Mouse (Mus musculus): Measurements from ENCODE around the gene Bcl2. TPM values are rescaled to one million over a fixed set of nuclear protein-coding genes. Genes with fewer than 3 reads are reported as not detected.

Gene Bcl2
- total RNA-seq, 1 experiment from 2014 or later, result 66.0 TPM

DNA sequence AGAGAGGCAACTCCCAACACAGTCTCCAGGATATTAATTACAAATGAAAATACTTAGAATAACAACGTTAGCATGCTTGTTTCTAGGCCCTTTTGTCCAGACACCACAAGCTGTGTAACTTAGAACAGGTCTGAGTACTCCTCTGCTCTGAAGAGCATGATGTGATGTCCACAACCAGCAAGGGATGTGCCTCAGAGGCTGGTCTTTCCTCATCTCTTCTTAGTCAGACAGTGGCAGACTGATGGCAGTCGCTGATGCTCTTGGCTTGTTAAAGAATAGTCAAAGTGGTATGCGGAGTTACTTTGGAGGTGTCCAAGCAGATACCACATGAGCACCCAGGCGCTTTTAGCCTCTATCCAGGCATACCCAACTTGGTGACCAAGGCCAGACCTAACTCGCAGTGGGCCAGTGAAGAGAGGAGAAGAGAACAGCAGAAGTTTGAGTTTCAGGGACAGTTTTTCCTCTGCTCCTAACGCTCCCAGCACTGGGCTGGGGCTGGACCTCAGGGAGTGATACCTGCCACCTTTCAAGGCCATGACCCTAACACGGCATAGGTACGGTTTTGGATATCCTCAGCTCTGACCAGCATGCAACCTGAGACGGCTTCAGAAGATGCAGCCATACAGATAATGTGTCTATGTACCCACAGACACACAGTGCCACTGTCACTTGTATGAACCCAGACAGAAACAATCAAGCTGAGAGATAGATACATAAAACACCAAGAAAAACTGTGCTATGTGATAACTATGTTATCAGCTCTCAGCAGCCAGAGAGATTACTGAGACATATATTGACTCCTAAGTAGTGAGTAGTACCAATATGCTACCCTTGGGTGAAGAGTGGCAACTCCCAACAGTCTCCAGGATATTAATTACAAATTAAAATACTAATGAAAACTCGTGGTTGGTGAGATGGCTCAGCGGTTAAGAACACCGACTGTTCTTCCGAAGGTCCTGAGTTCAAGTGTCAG lies 1.3 kb upstream of the Bcl2 start:
- ATAC-seq (replicated peaks; ENCODE audit: low read depth, poor library complexity, severe bottlenecking), result no peak

DNA sequence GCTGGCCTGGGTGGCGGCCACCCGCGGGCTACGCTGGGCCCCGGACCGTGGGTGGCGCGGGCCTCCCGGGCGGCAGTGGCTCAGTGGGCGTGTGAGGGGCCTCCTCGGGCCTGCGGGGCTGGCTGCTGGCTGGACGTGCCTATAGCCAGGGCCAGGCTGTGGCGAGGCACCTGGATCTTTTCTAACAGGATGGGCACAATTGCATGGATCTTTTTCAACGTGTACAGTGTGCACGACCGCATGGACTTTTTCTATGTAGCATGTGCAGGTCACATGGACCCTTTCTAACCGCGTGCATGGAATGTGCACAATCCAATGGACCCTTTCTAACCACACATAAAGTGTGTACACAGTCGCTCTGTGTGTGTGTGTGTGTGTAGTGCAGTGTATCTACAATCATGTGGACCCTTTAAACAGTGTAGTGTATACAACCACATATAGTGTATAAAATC lies 482 bp upstream of the Bcl2 start:
- peak; percentile 4 for ATAC-seq (replicated peaks; ENCODE audit: low read depth, poor library complexity, severe bottlenecking)

DNA sequence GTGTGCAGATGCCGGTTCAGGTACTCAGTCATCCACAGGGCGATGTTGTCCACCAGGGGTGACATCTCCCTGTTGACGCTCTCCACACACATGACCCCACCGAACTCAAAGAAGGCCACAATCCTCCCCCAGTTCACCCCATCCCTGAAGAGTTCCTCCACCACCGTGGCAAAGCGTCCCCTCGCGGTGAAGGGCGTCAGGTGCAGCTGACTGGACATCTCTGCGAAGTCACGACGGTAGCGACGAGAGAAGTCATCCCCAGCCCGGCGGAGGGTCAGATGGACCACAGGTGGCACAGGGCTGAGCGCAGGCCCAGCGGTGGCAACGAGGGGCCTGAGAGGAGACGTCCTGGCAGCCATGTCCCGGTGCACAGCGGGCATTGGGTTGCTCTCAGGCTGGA lies 1.7 kb downstream of the Bcl2 start:
- ATAC-seq (replicated peaks; ENCODE audit: low read depth, poor library complexity, severe bottlenecking), result peak; percentile 45

DNA sequence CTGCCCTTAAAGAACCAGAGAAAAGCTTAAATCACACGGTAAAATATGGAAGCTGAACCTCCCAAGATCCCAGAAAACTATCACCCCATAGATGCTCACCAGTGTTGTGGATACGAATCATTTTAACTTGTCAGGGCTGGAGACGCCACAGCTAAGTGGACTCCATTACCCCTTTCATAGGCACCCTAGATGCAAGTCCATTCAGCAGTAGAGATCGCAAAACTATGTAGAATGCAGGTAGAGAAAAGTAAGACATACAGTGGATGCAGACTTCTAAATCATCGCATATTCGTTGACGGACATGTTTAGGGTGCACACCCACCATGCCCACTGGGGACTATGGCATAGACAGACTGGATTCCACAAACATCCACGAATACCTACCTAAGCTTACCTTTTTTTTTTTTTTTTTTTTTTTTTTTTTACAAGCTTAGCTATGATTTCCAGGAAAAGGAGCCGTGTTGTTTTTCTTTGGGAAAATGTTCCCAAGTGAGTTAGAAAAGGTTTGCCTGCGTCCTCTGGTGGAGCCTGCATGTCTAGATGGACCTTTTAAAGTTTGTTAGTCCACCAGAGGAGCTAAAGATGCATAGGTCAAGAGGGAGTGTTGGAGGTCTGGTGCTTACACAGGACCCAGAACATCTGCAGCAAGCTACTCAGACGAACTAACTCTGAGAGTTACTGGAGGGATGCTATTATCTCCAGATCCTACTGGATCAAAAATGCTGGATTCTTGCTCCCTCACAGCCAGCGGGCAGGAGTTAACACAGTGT lies 2.5 kb downstream of the Bcl2 start:
- no peak for ATAC-seq (replicated peaks; ENCODE audit: low read depth, poor library complexity, severe bottlenecking)

DNA sequence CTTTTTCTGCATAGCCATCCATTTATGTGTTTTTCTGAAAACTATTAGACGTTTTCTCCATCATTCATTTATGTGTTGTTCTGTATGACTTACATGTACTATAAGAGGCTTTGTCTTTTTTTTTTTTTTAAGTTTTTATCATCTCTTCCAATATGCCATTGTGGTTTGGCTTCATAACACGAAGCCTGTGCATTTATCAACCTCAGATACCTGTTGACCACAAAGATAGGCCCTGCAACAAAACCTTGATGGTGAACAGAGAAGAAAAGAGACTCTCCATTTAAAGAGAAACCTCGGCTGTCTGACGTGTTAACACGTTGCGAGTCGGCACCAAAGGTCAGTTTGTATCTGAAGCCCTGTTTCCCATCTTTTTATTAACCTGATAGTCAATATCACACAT lies 3.9 kb downstream of the Bcl2 start:
- no peak for ATAC-seq (replicated peaks; ENCODE audit: low read depth, poor library complexity, severe bottlenecking)

DNA sequence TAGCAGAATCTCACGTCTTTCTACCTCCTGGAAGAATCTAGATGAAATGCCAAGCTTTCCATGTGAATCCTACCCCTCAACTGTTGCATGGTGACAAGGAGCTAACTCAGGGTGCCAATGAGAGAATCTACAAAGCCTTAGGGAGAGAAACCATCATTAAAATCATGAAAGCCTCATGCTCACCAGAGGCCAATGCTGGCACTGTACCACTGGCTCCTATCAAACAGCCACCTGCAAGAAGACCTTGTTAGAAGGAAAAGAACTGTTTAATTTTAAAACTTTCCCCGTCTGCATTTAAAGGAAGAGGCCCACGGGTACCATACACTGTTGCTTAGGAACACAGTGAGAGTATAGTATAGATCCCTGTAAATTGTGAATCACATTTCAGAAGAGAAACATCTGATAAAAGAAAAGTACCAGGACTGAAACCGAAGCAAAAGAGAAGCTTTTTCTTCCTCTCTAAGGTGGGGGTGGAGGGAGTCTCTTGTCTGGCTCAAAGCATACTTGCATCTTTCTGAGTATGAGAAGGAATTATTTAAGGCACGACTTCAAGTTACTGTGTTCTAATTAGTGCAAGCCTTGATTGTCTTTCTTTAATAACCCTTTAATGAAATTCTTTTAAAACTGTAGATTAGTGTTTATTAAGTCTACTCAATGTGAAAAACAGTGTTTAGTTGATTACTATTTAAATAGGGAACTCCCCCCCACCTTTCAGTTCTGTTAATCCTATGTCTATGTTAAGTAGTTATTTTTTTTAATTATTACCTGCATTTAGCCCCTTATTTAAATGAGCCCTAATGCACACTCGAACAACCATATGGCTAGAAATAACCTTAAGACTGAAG lies 6.8 kb downstream of the Bcl2 start:
- ATAC-seq (replicated peaks; ENCODE audit: low read depth, poor library complexity, severe bottlenecking), result no peak

DNA sequence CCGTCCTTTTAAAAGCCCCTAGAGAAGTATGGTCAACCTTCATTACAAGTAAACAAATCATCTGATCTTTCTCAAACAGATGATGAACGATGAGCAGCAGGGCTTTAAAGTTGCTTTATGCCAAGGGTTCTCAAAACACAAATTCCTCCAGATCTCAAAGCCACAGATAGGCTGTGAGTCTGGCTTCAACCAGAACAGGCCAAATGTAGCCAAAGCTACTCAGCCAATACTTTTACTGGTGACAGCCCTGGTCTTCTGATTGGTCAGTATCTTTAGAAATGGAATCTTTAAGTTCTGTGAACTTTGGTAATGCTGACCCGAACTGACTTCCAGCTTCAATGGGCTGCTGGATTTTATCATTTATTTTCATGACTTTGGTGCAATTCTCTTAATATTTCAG lies 10.9 kb downstream of the Bcl2 start:
- ATAC-seq (replicated peaks; ENCODE audit: low read depth, poor library complexity, severe bottlenecking), result no peak

DNA sequence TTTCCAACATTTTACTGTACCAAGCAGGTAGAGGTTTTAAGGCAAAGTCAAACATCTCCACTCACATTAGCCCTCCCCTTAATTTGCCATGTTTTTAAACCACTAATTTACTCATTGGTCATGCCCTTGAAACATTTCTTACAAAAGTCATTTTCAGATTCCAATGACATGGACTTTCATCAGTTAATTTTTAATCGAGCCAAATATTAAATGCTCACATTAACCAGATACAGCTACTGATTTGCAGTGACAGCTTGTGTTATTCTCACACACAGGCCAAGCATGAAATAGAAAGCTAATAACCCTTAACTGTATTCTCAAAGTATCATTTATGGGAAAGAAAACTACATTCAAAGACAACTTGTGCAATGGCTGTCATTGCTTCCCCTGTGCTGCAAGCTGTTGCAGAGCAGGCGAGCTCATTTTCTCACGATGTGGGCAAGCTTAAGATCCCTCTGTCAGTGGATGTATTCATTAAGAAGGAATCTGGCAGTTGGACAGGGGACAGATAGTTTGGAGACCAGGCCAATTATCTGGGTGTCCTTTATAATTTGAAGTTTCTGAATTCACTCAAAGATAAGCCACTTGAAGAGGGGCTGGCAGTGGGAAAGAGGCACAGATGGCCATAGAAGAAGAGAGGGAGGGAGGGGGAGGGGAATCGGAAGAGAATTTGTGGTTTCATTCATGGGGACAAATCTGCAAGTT lies 11.5 kb downstream of the Bcl2 start:
- ATAC-seq (replicated peaks; ENCODE audit: low read depth, poor library complexity, severe bottlenecking), result no peak

DNA sequence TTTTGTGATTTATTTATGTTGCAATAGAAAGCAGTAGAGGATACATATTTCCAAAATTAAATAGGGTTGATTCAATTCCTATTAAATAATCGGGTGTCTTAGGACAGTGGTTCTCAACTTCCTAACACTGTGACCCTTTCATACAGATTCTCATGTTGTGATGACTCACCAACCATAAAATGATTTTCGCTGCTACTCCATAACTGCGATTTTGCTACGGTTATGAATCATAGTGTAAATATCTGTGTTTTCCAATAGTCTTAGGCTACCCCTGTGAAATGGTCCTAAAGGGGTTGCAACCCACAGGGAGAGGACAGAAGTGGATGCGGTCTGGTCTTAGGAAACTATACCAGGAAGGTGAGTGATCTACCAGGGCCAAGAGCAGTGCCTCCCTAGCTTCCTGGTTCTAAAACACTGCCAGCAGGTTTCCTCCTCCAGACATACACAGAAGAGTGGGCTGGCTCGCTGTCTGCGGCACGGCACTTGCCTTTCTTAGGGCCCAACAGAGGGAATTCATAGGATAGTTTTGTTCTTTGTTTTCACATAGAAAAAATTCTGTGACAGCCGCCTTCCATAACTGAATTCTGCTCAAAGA lies 13.5 kb downstream of the Bcl2 start:
- no peak for ATAC-seq (replicated peaks; ENCODE audit: low read depth, poor library complexity, severe bottlenecking)

DNA sequence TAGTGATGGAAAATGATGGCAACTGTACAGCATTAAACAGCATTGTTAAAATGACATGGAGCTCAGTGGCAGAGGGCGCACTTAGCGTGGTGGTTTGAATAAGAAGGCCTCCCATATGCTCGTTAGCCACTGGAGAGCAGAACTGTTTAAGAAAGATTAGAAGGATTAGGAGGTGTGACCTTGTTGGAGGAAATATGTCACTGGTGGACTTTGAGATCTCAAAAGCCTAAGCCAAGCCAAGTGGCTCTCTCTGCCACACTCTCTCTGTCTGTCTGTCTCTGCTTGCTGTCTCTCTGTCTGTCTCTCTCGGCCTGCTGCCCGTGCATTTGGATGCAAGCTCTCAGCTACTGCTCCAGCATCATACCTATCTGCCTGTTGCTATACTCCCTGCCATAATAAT lies 17.6 kb downstream of the Bcl2 start:
- no peak for ATAC-seq (replicated peaks; ENCODE audit: low read depth, poor library complexity, severe bottlenecking)

DNA sequence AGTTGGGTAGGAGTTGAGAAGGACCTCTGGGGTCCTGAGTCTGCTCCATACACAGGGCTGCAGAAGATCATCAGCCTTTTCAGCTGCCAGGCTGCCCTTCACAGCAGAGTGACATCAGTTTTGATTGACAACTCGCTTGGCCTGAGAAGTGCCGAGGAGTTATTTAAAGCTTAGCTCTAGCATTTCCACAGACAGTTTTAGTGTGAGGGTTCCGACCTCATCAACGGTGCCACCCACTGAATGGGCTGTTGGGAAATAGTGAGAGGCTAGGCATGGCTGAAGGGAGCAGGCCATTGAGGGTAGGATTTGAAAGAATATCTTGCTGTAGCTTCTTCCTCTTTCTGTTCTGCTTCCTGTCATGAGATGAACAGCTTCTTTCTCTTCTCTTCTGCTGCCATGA lies 18.4 kb downstream of the Bcl2 start:
- ATAC-seq (replicated peaks; ENCODE audit: low read depth, poor library complexity, severe bottlenecking), result peak; percentile 87

DNA sequence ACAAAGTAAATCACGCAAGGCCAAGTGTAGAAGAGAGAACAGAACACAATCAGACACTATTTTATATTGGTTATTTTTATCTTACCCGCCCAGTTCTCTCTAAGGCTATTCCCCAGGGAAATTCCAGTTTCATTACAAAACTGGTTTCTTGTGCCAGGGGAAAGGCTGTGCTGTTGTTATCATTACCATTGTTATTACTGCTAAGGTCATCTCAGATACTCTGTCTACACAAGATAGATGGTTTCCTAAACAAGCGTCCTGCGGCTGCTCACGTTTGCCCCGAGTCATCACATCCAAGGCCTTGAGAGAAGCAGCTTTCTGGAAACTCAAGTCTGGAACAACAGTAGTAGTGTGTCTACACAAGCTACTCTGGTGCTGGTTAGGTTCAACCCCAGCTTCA lies 19.8 kb downstream of the Bcl2 start:
- ATAC-seq (replicated peaks; ENCODE audit: low read depth, poor library complexity, severe bottlenecking), result no peak

DNA sequence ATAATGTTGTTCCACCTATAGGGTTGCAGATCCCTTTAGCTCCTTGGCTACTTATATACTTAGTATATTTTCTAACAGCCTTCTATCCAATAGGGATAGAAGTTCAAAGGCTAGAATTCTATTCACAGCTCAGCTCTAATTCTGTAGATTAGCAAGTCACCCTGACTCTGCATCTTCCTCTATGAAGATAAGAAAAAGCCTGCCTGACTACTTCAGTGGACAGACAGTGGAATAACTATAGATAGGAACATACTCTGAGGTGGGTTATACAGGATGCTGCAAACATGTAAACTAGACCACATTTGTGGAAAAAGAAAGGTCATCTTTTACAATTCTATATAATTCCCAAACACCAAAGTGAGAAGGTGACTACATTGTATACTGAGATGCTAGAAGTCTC lies 21.5 kb downstream of the Bcl2 start:
- no peak for ATAC-seq (replicated peaks; ENCODE audit: low read depth, poor library complexity, severe bottlenecking)

DNA sequence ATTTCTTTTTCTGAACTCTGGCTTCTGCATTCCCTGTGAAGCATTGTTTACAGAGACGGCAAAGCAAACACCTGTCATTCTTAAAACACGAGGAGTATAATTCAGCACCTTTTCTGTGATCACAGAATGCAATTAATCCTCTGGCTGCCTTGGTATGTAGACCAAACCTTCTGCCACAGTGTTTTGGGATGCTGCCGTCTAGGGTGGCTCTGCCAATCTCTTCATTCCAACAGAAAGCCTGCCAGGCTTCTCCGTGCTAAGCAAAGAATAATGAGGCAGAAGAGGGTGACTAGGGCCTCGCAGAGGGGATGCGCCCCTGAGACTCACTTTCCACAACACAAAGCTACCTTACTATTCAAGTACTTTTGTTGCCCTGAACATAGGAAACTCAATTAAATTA lies 23.2 kb downstream of the Bcl2 start:
- ATAC-seq (replicated peaks; ENCODE audit: low read depth, poor library complexity, severe bottlenecking), result no peak

DNA sequence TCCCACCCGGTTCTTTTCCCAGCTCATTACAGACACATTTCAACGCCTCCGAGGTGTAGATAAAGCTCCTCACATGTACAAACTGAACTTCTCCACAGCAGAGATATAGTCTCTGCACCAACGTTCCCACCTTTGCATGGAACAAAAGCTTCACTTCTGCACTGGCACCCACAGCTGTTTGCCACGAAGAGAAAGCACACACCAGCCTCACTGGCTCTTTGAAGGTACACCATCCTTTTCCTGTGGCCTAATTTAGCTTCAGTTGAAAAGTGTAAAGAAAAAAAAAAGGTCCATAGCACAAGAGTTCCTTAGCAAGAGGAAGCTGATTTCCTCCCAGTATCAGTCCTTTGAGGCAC lies 25.9 kb downstream of the Bcl2 start:
- ATAC-seq (replicated peaks; ENCODE audit: low read depth, poor library complexity, severe bottlenecking), result peak; percentile 55

DNA sequence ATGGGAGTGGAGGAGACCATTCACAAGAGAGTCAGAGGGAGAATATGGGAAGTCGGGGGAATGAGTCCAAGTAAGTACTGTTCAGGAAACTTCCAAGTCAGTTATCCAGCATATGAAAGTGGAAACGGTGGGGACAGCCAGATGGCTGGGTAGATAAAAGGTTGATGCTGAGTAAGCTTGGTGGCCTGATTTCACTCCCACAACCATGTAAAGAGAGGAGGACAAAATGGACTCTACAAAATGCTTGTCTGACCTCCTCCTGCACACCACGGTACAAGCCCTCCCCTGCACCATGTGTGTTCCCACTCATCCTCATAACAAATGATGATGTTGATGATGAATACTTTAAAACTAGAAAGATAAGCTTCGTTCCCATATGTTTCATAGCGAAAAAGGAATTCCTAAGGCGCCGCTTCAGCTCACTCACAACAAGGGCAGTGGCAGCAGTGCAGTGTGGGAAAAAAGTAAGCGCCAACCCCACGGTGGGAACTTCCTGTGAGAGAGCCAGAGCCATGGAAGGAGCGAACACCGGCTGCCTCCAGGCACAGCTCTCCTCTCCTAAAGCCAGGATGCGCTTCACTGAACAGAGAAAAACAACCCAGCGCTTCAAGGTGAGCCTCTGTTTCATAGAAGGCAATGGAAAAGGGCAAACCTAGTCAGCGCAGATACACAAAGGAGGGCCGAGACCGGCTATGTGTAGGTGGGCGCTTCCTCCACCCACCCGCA lies 26.5 kb downstream of the Bcl2 start:
- peak; percentile 38 for ATAC-seq (replicated peaks; ENCODE audit: low read depth, poor library complexity, severe bottlenecking)

DNA sequence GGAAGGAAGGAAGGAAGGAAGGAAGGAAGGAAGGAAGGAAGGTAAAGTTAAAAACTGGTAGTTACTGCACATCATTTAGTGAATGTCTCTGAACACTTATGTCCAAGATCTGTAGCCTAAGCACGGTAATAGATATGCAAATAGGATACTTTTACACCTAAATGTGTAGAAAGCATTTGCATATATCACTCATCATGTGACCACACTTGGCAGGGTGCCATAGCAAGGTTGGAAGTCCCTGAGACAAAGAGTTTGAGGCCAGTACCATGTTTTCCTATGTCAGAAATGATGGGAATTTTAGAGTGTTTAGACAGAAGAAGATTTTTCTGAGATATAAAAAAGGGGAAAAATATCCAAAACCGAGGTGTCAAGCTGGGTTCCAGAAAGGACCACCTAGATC lies 28.4 kb downstream of the Bcl2 start:
- no peak for ATAC-seq (replicated peaks; ENCODE audit: low read depth, poor library complexity, severe bottlenecking)

DNA sequence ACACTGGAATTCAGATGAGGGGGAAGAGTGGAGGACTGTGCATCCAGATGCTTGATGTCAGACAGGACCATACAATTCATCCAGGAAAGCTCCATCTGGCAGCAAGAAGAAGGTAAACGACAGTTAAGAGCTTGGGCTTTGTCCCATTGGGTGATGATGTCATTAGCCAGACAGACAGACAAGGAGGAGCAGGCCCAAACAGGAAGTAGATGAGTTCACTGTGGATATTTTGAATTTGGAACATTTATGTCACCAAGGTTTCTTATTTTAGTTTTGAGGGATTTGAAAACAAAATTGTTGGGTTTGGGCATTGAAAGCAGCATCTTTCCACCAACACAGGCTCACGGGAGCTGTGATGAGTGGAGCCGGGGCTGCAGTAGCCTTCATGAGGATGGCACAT lies 29.5 kb downstream of the Bcl2 start:
- no peak for ATAC-seq (replicated peaks; ENCODE audit: low read depth, poor library complexity, severe bottlenecking)

DNA sequence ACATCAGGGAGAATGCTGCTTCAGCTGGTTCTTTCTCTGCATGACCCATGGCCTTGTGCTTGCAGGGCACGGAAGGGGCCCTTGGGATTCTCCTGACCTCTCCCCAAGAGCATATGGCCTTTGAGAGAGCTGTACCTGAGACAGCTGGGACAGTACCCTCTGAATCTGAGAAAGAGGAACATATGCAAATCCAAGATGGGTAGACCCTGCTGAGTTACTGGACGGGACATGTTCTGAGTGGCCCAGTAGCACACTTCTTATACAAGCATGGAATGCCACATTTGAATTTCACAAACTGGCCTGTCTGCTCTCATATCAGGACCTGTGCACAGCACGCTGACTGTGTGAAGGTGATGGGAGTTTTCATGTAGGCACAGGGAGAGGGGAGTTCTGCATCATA lies 31.2 kb downstream of the Bcl2 start:
- ATAC-seq (replicated peaks; ENCODE audit: low read depth, poor library complexity, severe bottlenecking), result no peak
